Mouse (Mus musculus) adrenal gland, adult 8-10 months (tissue): ENCODE results near the gene Dkkl1. TPM values are rescaled to one million over a fixed set of nuclear protein-coding genes. Genes with fewer than 3 reads are reported as not detected.
A peak's percentile ranks its signal among the peaks of the same experiment; 100 is the strongest.
"Not testable (repeated sequence)": the region's sequence is repeated elsewhere in the genome, so short reads cannot be mapped to it uniquely, and the experiment has no call there.

Experiments
- DNase-seq: peaks from one replicate; pipeline ENCODE4 v3.0.0; 2022
- total RNA-seq, 4 experiments: library from RNA; stranded (reverse); gene quantifications; 2 replicates each; pipeline ENCODE4 v1.2.4; 2022

Dkkl1 gene
- total RNA-seq, 4 experiments from 2014 or later, result not detected

DNA sequence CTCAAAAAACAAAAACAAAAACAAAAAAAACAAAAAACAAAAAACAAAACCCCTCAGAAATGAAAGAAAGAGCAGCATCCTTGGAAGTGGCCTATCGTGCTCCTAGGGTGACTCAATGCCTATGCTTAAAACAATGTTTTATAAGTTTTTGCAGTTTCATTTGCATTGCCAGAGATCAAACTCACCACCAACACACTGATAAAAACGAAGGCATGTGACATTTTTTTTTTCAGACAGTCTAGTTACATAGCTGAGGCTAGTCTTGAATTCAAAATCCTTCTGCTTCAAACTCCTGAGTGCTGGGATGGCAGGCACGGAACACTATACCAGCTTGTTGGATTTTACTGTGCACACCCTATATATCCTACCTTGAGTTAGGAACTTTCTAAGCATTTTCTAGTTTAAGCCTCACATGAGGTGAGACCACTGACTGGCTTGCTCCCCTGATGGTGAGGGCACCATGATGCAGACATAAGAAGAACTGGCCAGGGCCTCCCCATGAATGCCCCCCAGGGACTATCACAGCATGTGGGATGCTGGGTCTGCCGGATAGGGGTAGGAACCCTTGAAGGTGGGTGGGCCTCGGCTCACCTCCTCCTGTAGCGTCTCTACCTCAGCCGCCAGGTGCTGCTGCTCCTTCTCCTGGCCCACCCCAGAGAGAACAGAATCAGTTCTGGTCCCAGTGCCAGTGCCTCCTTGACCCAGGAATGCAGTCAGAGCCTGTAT lies 19.2 kb downstream of the Dkkl1 start:
- DNase-seq, result no peak

DNA sequence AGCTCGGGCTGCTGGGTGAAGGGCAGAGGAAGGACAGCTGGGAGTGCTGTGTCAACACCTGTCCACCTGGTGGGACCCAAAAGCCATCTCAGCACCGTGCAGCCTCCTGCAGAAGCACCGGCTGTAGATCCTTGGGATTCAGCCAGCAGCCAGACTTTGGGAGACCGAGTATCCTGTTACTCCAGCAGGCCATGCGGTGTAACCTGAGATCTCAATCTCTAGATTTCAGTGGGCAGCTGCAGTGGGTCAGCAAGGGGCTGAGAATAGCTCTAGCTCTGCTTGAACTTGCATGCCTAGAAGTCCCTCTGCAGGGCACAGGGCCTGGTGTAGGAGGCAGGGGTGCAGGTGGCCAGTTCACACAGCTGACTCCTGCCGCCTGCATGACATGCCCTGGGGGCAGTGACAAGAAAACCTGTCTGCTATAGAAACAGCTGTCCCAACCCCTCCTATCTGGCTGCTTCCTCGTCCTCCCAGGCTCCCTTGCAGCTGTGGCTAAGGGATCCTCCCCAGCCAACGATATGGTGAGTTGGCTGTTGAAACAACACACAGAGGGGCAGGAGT lies 20.1 kb downstream of the Dkkl1 start:
- no peak for DNase-seq

- DNase-seq, result no peak
These were observed 20.8 kb downstream of the Dkkl1 start for GRCm38 (mm10) chr7:45191161-45191560.

- DNase-seq, result no peak
These were observed 21.8 kb downstream of the Dkkl1 start for GRCm38 (mm10) chr7:45190186-45190585.

DNA sequence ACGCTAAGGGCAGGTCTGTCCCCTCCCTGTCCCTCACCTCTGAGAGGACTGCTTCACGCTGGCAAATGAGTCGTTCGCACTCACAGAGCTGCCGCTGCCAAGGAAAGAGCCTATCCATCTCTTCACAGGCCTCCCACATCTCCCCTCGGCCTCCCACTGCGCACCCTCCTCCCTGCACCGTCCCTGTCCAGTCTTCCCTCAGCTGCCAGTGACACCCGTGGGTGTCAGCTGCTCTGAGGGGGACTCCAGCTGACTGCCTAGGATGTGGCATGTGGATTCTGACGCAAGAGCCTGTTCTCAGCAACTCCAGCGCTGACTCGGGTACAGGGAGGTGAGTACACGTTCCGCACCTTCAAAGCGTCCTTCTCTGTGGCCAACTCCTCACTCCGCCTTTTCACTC lies 22.3 kb downstream of the Dkkl1 start:
- DNase-seq, result no peak

DNA sequence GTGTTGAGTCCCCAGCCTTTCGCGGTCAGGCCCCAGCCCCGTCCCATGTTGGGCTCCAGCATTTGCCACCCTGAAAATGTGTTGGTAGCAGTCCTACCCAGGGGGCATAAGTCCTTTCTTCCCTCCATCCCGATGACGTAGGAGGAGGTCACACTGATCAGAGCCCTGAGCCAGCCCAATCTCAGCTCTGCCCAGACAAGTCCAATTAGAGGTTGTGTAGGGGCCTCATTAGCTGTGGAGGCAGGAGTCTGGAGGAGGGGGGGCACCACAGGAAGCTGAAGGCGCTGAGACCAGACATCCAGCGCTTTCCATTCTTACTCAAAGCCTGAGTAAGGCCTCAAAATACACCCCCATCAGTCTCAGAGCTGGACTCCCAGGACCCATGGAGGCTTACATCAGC lies 26.0 kb downstream of the Dkkl1 start:
- DNase-seq, result no peak

DNA sequence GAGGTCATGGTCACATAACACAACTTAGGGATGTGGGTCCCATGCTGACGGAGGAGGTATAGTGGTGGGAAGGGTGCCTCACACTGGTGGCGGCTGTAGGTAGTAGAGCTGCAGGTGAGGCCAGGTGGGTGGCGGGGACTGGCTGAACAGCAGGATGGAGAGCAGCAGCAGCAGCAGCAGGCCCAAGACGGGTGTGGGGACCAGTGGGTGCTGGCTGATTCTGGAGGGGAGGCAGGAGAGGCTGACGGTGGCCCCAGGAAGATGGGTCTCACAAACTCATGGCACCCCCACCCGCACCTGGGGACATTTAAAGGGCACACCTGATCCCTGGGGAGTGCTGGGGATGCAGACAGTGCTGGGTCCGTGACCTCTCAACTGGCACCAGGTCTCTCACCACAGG lies 28.3 kb downstream of the Dkkl1 start:
- DNase-seq, result no peak

DNA sequence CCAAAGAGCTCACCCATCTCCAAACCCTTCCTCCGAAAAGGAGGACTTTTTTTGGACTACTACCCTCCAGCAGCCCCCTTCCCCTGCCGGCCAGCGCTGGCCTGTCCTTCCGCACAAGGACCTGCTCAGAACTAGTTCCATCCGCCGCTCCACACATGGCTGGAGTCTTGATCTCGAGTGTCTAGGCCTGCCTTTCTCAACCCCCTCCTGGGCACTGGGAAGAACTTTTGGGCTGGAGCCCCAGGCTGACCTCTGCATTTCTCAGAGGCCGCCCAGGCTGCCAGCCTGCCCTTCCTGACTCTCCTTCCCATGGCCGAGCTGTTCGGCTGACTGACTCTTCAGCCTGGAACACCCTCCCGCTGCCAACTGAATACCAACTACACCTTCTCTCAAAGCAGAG lies 29.3 kb downstream of the Dkkl1 start:
- no peak for DNase-seq

GRCm38 (mm10) chr7:45182199-45182601 lies 29.7 kb downstream of the Dkkl1 start:
- peak; percentile 82 for DNase-seq

DNA sequence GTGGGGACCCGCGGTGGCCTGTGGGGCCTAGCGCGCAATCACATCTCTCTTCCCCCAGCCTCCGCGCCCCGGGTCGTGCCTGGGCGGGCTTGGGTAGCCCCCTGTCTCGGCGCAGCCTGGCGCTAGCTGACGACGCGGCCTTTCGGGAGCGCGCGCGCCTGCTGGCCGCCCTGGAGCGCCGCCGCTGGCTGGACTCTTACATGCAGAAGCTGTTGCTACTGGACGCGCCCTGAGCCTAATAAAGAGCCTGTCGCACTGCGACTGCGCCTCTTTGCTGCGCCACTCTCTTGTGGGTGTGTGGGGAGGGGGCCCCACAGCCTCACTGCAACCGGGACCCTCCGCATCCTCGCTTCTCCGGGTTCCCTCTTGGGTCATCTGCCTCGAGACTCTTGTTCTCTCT lies 30.4 kb downstream of the Dkkl1 start:
- DNase-seq, result no peak

- DNase-seq, result no peak
These were observed 31.0 kb downstream of the Dkkl1 start, which contains the start of gene Pth2 for GRCm38 (mm10) chr7:45180896-45181477. Gene Pth2 (plus strand): TSS chr7:45180995.

DNA sequence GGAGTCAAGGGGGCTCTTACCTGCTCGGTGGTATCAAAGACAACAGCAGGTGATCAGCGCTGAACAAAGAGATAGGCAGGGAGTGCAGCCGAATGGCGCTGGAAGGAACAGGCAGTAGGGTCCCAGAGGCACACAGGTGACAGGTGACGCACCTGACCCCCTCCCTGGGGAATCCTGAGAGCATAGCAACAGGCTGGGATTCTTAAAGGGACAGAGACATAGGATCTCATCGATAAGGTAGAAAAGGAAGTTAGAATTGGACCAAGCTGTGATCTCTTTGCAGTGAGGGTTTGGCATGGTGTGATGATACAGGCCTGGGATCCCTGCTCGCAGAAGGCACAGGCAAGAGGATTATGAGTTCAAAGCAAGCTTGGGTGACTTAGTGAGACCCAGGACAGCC lies 32.5 kb downstream of the Dkkl1 start, which contains the start of gene Gfy:
Gfy (minus strand) TSS at position 101 of the 400 bp plus-strand sequence.
- no peak for DNase-seq

DNA sequence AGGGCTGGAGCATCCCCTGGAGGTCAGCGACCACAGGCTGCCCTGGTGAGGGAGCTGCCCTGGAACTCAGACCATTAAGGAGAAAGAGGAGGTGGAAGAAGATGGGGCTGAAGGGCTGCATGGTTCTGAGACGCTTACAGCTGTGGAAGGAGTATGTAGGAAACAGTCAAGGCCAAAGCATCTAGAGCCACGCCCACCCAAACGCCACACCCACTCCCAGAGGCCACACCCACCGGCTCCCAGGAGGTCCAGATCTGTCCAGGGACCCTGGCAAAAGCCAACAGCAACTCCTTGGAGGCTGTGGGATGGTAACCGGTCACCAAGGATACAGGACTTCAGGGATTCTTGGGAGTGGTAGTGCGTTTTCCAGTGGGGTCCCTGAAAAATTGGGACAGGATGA lies 33.4 kb downstream of the Dkkl1 start:
- no peak for DNase-seq

- no peak for DNase-seq
These were observed 35.6 kb downstream of the Dkkl1 start for GRCm38 (mm10) chr7:45176356-45176755.

- no peak for DNase-seq
These were observed 36.0 kb downstream of the Dkkl1 start for GRCm38 (mm10) chr7:45175929-45176328.

DNA sequence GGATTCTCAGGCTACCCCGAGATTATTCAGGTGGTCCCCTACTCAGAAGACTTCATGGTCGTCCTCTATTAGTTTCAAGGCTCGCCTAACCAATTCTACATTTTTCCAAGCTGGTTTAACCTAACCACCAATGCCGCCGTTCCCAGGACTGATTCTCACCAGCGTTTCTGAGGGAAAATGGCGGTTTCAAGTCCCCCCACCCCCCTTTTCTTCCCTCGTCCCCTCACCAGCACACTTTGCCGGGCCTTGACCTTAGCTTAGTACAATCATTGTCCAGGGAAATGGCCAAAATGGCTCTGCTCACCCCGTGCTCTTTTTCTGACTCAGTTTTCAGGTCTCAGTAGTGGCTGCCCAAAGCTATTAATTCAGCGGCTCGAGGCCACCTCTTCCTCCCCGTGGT lies 36.5 kb downstream of the Dkkl1 start:
- no peak for DNase-seq

DNA sequence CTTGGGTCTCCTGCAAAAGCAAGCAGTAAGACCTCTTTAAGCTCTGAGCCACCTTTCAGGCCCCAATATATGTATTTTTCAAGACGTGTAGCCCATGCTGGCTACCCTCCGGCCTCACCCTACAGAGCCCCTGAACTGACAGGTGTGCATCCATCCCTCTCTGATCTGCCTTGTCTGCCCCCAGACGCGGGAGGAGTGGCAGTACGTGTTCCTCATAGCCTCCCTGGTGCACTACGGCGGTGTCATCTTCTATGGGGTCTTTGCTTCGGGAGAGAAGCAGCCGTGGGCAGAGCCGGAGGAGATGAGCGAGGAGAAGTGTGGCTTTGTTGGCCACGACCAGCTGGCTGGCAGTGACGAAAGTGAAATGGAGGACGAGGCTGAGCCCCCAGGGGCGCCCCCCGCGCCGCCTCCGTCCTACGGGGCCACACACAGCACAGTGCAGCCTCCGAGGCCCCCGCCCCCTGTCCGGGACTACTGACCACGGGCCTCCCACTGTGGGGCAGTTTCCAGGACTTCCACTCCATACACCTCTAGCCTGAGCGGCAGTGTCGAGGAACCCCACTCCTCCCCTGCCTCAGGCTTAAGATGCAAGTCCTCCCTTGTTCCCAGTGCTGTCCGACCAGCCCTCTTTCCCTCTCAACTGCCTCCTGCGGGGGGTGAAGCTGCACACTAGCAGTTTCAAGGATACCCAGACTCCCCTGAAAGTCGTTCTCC lies 37.2 kb downstream of the Dkkl1 start:
- no peak for DNase-seq

DNA sequence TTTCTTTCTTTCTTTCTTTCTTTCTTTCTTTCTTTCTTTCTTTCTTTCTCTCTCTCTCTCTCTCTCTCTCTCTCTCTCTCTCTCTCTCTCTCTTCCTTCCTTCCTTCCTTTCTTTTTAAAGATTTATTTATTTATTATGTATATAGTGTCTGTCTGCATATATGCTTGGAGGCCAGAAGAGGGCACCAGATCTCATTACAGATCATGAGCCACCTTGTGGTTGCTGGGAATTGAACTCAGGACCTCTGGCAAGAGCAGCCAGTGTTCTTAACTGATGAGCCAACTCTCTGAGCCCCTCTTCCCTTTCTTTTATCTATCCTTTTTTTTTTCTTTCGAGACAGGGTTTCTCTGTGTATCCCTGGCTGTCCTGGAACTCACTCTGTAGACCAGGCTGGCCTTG lies 38.2 kb downstream of the Dkkl1 start:
- DNase-seq, result not testable (repeated sequence)

DNA sequence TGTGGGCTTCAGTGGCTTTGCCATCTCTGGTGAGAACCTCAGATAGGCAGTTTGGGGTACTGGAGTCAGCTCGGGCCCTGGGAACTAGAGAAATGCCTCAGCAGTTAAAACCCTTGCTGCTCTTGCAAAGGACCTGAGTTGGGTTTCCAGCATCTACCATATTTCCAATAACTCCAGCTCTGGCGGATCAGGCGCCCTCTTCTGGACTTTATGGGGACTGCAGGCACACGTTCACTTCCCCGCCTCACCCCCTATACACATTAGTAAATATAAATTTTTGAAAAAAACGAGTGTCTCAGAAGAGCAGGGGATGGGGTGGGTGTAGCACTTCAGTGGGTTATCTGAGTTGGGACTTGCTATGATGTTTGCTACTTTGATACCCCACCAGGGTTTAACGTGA lies 39.0 kb downstream of the Dkkl1 start:
- DNase-seq, result no peak

DNA sequence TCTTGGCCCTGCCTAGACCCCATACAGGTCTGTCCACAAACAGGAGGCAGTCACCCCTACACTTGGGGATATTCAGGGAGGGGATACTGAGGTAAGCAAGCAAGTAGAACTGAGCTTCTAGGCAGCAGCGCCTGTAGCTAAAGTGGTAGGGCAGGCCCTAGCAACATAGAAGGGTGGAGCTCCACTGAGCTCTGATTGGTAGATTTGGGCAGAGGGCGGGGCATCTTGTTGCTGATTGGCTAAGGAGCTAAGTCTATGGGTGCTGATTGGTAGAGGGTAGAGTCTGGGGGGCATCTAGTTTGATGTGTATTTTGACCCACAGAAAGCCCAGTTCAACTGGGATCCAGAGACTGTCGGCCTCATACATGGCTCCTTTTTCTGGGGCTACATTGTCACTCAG lies 42.5 kb downstream of the Dkkl1 start:
- no peak for DNase-seq

DNA sequence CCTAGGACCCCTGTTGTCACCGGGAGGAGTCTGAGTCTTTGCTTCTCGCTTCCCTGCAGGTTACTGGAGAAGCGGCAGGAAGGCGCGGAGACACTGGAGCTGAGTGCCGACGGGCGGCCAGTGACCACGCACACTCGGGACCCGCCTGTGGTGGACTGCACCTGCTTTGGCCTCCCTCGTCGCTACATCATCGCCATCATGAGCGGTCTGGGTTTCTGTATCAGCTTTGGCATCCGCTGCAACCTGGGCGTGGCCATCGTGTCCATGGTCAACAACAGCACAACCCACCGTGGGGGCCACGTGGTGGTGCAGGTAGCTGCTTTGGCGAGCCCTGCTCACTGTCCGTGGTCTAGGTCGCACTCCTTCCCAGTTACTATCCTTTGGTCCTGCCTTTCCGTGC lies 43.3 kb downstream of the Dkkl1 start:
- DNase-seq, result no peak

- no peak for DNase-seq
These were observed 44.0 kb downstream of the Dkkl1 start for GRCm38 (mm10) chr7:45167761-45168445.

DNA sequence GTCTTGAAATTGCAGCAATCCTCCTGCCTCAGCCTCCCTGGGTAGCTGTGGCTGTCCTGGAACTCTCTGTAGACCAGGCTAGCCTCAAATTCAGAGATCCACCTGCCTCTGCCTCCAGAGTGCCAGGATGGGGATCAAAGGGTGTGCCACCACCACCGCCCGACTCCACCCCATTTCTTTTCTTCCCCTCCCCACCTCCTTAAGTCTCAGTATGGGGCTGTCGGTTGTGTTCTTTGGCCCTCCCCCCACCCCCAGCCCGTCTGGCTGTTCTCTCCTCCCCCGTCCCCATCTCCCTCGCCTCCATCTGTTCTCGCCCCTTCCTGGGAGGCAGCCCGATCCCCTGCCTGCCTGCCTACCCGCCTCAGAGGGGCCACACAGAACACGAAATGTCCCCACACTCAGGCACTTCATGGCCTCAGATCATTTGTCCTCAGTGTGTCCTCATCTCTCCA lies 45.0 kb downstream of the Dkkl1 start:
- DNase-seq, result no peak
